Mouse (Mus musculus) kidney, embryonic 16.5 days (tissue): ENCODE measurements around the gene Gm20715. TPM values are rescaled to one million over a fixed set of nuclear protein-coding genes. Genes with fewer than 3 reads are reported as not detected.
"Not testable (repeated sequence)": the region's sequence is repeated elsewhere in the genome, so short reads cannot be mapped to it uniquely, and the experiment has no call there.

ENCODE experiments used
- ATAC-seq: fragments of 200-750 bp; cut with Nextera tagmentation; 2 replicates; pipeline ENCODE4 v1.8.0; 2017; ENCODE audit warnings: moderate TSS enrichment; ENCODE audit not compliant: low FRiP score, low TSS enrichment
- H3K27ac ChIP-seq: fragments of 300-500 bp; sonication (generic); 2 replicates; pipeline ENCODE4 v1.5.1; 2014; ENCODE audit warnings: low read length
- H3K27me3 ChIP-seq: fragments of 300-500 bp; sonication (generic); 2 replicates; pipeline ENCODE4 v1.6.1; 2014; ENCODE audit warnings: low read length, control low read depth, mixed read lengths; ENCODE audit not compliant: insufficient read depth
- H3K36me3 ChIP-seq: fragments of 300-500 bp; sonication (generic); 2 replicates; pipeline ENCODE4 v1.6.1; 2014; ENCODE audit warnings: low read length, control low read depth, mixed read lengths; ENCODE audit not compliant: insufficient read depth
- H3K4me1 ChIP-seq: fragments of 300-500 bp; sonication (generic); 2 replicates; pipeline ENCODE4 v1.6.1; 2014; ENCODE audit warnings: low read length, control low read depth, mixed read lengths; ENCODE audit not compliant: insufficient read depth
- H3K4me2 ChIP-seq: fragments of 300-500 bp; sonication (generic); replicated peaks from 2 replicates; pipeline ENCODE4 v1.6.1; 2014; ENCODE audit warnings: low read depth, low read length
- H3K4me3 ChIP-seq: fragments of 300-500 bp; sonication (generic); 2 replicates; pipeline ENCODE4 v1.5.1; 2014; ENCODE audit warnings: mild to moderate bottlenecking, low read length
- H3K9ac ChIP-seq: fragments of 300-500 bp; sonication (generic); replicated peaks from 2 replicates; pipeline ENCODE4 v1.6.1; 2014; ENCODE audit warnings: low read length
- H3K9me3 ChIP-seq: fragments of 300-500 bp; sonication (generic); 2 replicates; pipeline ENCODE4 v1.6.1; 2016; ENCODE audit warnings: low read length, control low read depth
- WGBS: fragments of 180-500 bp; shearing (Covaris S2); extraction: QIAGEN DNeasy Blood & Tissue Kit; methylation state at CpG from one replicate; pipeline ENCODE4 v1.1.7; 2014; 5-methylcytosine and 5-hydroxymethylcytosine counted together
- polyA plus RNA-seq: library from polyadenylated mRNA; unstranded; fragments of >200 nt; fragmentation: Nextera tagmentation; extraction: Ambion mirVana; gene quantifications from 2 replicates; pipeline ENCODE4 v1.2.1, GENCODE M21; 2015

Gm20715 gene
- polyA plus RNA-seq, 1 experiment from 2014 or later, result not detected

GRCm38 (mm10) chr7:6477633-6478032 lies 67.6 kb downstream of the Gm20715 start:
- H3K36me3 ChIP-seq, H3K4me3 ChIP-seq, H3K9ac ChIP-seq, H3K27me3 ChIP-seq, H3K9me3 ChIP-seq, H3K4me1 ChIP-seq, H3K4me2 ChIP-seq, H3K27ac ChIP-seq, ATAC-seq: not testable (repeated sequence)
- WGBS, result 83% methylated on average over 2 of the region's 2 CpGs

GRCm38 (mm10) chr7:6486841-6487240 lies 76.8 kb downstream of the Gm20715 start, which contains the start of gene Olfr5:
Gene Olfr5, minus strand, starts transcription at chr7:6486941.
- Histone ChIP-seq H3K36me3 (no peaks in the 10 kb centered on the region), H3K27me3 (no peaks in the 10 kb centered on the region), H3K4me1 (no peaks in the 10 kb centered on the region), H3K4me2 (no peak within 1 kb of the TSS), H3K27ac (no peak within 1 kb of the TSS), H3K9me3 (no peaks in the 10 kb centered on the region), H3K4me3 (no peak within 1 kb of the TSS), H3K9ac (no peak within 1 kb of the TSS)
- no peak for ATAC-seq
- WGBS, result 26% methylated on average over 2 of the region's 2 CpGs

Other genes starting within 250 kb of the Gm20715 start
- 69.9 and 73.5 TPM in 2 replicates for gene Zfp444, start 238.1 kb upstream of the Gm20715 start, polyA plus RNA-seq
- gene Galp, start 213.2 kb upstream of the Gm20715 start, polyA plus RNA-seq, result not detected in 2 replicates
- not detected in 2 replicates for gene Zscan5b, start 188.0 kb upstream of the Gm20715 start, polyA plus RNA-seq
- not detected in 2 replicates for gene Epp13, start 157.6 kb upstream of the Gm20715 start, polyA plus RNA-seq
- gene Zfp667, start 123.7 kb upstream of the Gm20715 start, polyA plus RNA-seq, result 4.9 and 6.8 TPM in 2 replicates
- gene Zfp583, start 79.0 kb upstream of the Gm20715 start, polyA plus RNA-seq, result 5.8 and 6.3 TPM in 2 replicates
- 2.3 TPM in 2 replicates for gene Gm3854, start 66.5 kb upstream of the Gm20715 start, polyA plus RNA-seq
- 1.6 and 3.9 TPM in 2 replicates for gene Zfp78, start 47.0 kb upstream of the Gm20715 start, polyA plus RNA-seq
- gene Zfp28, start 27.0 kb upstream of the Gm20715 start, polyA plus RNA-seq, result 8.9 and 9.0 TPM in 2 replicates
- gene Smim17, start 11.6 kb upstream of the Gm20715 start, polyA plus RNA-seq, result 0.35 TPM in 1 of 2 replicates, not detected in the other
- gene Olfr1344, start 28.4 kb downstream of the Gm20715 start, polyA plus RNA-seq, result not detected in 2 replicates
- not detected in 2 replicates for gene Olfr1336, start 45.9 kb downstream of the Gm20715 start, polyA plus RNA-seq
- gene Olfr1346, start 56.8 kb downstream of the Gm20715 start, polyA plus RNA-seq, result not detected in 2 replicates
- gene Olfr5, start 76.7 kb downstream of the Gm20715 start, polyA plus RNA-seq, result not detected in 2 replicates
- gene Olfr1347, start 89.5 kb downstream of the Gm20715 start, polyA plus RNA-seq, result not detected in 2 replicates
- not detected in 2 replicates for gene Olfr1348, start 98.5 kb downstream of the Gm20715 start, polyA plus RNA-seq
- not detected in 2 replicates for gene Olfr1349, start 112.7 kb downstream of the Gm20715 start, polyA plus RNA-seq
- not detected in 2 replicates for gene Olfr1350, start 154.6 kb downstream of the Gm20715 start, polyA plus RNA-seq